Mouse (Mus musculus) small intestine, adult 2 months (tissue): Measurements from ENCODE around the gene Setdb1. TPM values are rescaled to one million over a fixed set of nuclear protein-coding genes. Genes with fewer than 3 reads are reported as not detected.

Experiments used
- H3K27ac ChIP-seq: fragments of 200-500 bp; 2 replicates; pipeline ENCODE4 v1.5.1; 2012; ENCODE audit warnings: low read depth, low read length, control low read depth, inconsistent platforms; ENCODE audit not compliant: insufficient read depth
- H3K27me3 ChIP-seq: fragments of 200-500 bp; 2 replicates; pipeline ENCODE4 v1.6.1; 2012; ENCODE audit warnings: mild to moderate bottlenecking, moderate library complexity, low read length, inconsistent platforms; ENCODE audit not compliant: control insufficient read depth, insufficient read depth
- H3K36me3 ChIP-seq: fragments of 200-500 bp; 2 replicates; pipeline ENCODE4 v1.6.1; 2012; ENCODE audit warnings: mild to moderate bottlenecking, low read length, control low read depth, inconsistent platforms; ENCODE audit not compliant: control insufficient read depth, insufficient read depth
- H3K4me1 ChIP-seq: fragments of 200-500 bp; 2 replicates; pipeline ENCODE4 v1.6.1; 2012; ENCODE audit warnings: low read length, inconsistent platforms, mixed read lengths; ENCODE audit not compliant: control insufficient read depth, insufficient read depth, insufficient read length
- H3K4me3 ChIP-seq: fragments of 200-500 bp; 2 replicates; pipeline ENCODE4 v1.5.1; 2012; ENCODE audit warnings: low read depth, mild to moderate bottlenecking, control low read depth, inconsistent platforms, low read length, moderate library complexity
- CTCF ChIP-seq: fragments of 200-500 bp; IDR thresholded peaks from 2 replicates; pipeline ENCODE4 v1.5.1; 2012; ENCODE audit warnings: low read depth, mild to moderate bottlenecking, control low read depth, inconsistent platforms, low read length, moderate library complexity, mixed read lengths; ENCODE audit not compliant: insufficient replicate concordance, insufficient read length; ENCODE audit errors: extremely low read depth
- POLR2A ChIP-seq: fragments of 200-500 bp; IDR thresholded peaks from 2 replicates; pipeline ENCODE4 v1.6.1; 2012; ENCODE audit warnings: low read depth, mild to moderate bottlenecking, control low read depth, inconsistent platforms, low read length, moderate library complexity
- WGBS: fragments of 180-500 bp; shearing (Covaris S2); methylation state at CpG from one replicate; pipeline ENCODE4 v1.1.7; 2018; 5-methylcytosine and 5-hydroxymethylcytosine counted together
- polyA plus RNA-seq: library from polyadenylated mRNA; depleted of rRNA; stranded (reverse); fragments of >200 nt; gene quantifications from 2 replicates; pipeline ENCODE4 v1.2.3, GENCODE M21; 2012

The Setdb1 gene
- polyA plus RNA-seq, 1 experiment: 5.3 TPM

GRCm38 (mm10) chr3:95312623-95313022, 44.4 kb downstream of the Setdb1 start:
- Histone ChIP-seq H3K4me3 (no peak overlapping the region), H3K36me3 (no peaks in the 10 kb centered on the region), H3K27ac (peak overlapping the region; percentile 33; the same call in 1 of the 2 replicates), H3K4me1 (peaks cover 15% of the 10 kb centered on the region; the same call in 1 of the 2 replicates), H3K27me3 (no peaks in the 10 kb centered on the region)
- WGBS: 35% methylated on average over 6 of the region's 6 CpGs
- TF ChIP-seq CTCF (no peak), POLR2A (no peak)

GRCm38 (mm10) chr3:95310968-95311882, 45.8 kb downstream of the Setdb1 start:
- Histone ChIP-seq H3K36me3 (no peaks in the 10 kb centered on the region), H3K4me1 (peaks cover 8% of the 10 kb centered on the region; the same call in 1 of the 2 replicates), H3K27me3 (no peaks in the 10 kb centered on the region), H3K4me3 (no peak overlapping the region), H3K27ac (no peak overlapping the region)
- 68% methylated on average over 9 of the region's 9 CpGs for WGBS
- TF ChIP-seq POLR2A (no peak), CTCF (peak; percentile 39; the same call in 1 of the 2 replicates)

GRCm38 (mm10) chr3:95310496-95310895, 46.5 kb downstream of the Setdb1 start:
- 37% methylated on average over 3 of the region's 3 CpGs for WGBS
- H3K4me1 ChIP-seq: peaks cover 6% of the 10 kb centered on the region; the same call in 1 of the 2 replicates
- no peaks in the 10 kb centered on the region for H3K27me3 ChIP-seq
- no peaks in the 10 kb centered on the region for H3K36me3 ChIP-seq
- TF ChIP-seq CTCF: no peak
- TF ChIP-seq POLR2A: no peak
- H3K4me3 ChIP-seq: no peak overlapping the region
- no peak overlapping the region for H3K27ac ChIP-seq

- TF ChIP-seq POLR2A: no peak
- no peak for TF ChIP-seq CTCF
- Histone ChIP-seq H3K27me3 (no peaks in the 10 kb centered on the region), H3K4me1 (peaks cover 1% of the 10 kb centered on the region; the same call in 1 of the 2 replicates), H3K4me3 (no peak within 1 kb of the TSS), H3K27ac (no peak within 1 kb of the TSS), H3K36me3 (no peaks in the 10 kb centered on the region)
- WGBS: 44% methylated on average over 7 of the region's 7 CpGs
These were observed 49.9 kb downstream of the Setdb1 start, which contains the start of gene Anxa9 for GRCm38 (mm10) chr3:95307100-95307499. TSS of gene Anxa9 (minus strand) at chr3:95307176.

- Histone ChIP-seq H3K4me1 (peaks cover under 1% of the 10 kb centered on the region; the same call in 1 of the 2 replicates), H3K27ac (no peak overlapping the region), H3K27me3 (no peaks in the 10 kb centered on the region), H3K36me3 (no peaks in the 10 kb centered on the region), H3K4me3 (no peak overlapping the region)
- no peak for TF ChIP-seq POLR2A
- TF ChIP-seq CTCF: no peak
- 67% methylated on average over 4 of the region's 4 CpGs for WGBS
These were observed 50.8 kb downstream of the Setdb1 start for GRCm38 (mm10) chr3:95306244-95306643.

GRCm38 (mm10) chr3:95301204-95301796, 55.7 kb downstream of the Setdb1 start:
- Histone ChIP-seq H3K4me3 (no peak overlapping the region), H3K4me1 (peaks cover 14% of the 10 kb centered on the region; the same call in 1 of the 2 replicates), H3K27ac (peak overlapping the region; percentile 17; the same call in 1 of the 2 replicates), H3K36me3 (no peaks in the 10 kb centered on the region), H3K27me3 (no peaks in the 10 kb centered on the region)
- no peak for TF ChIP-seq CTCF
- no peak for TF ChIP-seq POLR2A
- WGBS: 29% methylated on average over 3 of the region's 3 CpGs

- TF ChIP-seq POLR2A: no peak
- no peak for TF ChIP-seq CTCF
- Histone ChIP-seq H3K4me1 (peaks cover 24% of the 10 kb centered on the region; the same call in 1 of the 2 replicates), H3K4me3 (no peak overlapping the region), H3K27ac (peak overlapping the region; percentile 58), H3K27me3 (no peaks in the 10 kb centered on the region), H3K36me3 (peaks cover 26% of the 10 kb centered on the region)
- 25% methylated on average over 7 of the region's 7 CpGs for WGBS
These were observed 59.0 kb downstream of the Setdb1 start for GRCm38 (mm10) chr3:95298018-95298417.
